Mouse (Mus musculus) cerebellum, adult 2 months (tissue): ENCODE data around the gene Rps27.
"Not testable (repeated sequence)": the region's sequence is repeated elsewhere in the genome, so short reads cannot be mapped to it uniquely, and the experiment has no call there.

Experiments used
- CTCF ChIP-seq: fragments of 200-500 bp; IDR thresholded peaks from 2 replicates; pipeline ENCODE4 v1.5.1; 2011; ENCODE audit warnings: low read depth, mild to moderate bottlenecking, control low read depth, low read length, moderate library complexity, borderline replicate concordance; ENCODE audit not compliant: insufficient read depth
- POLR2A ChIP-seq: fragments of 200-500 bp; IDR thresholded peaks from 2 replicates; pipeline ENCODE4 v1.6.1; 2011; ENCODE audit warnings: low read length, control low read depth, borderline replicate concordance; ENCODE audit not compliant: insufficient read depth

- TF ChIP-seq POLR2A, CTCF: not testable (repeated sequence)
Measured at GRCm38 (mm10) chr3:90252659-90253058, 39.2 kb upstream of the Rps27 start.
